Mouse (Mus musculus): Measurements from ENCODE around the gene Dolpp1.

The Dolpp1 gene

GRCm38 (mm10) chr2:30379307-30379706 lies 12.7 kb upstream of the Dolpp1 start:
- DNase-seq = no peak

- no peak for DNase-seq
These were observed 11.3 kb upstream of the Dolpp1 start for GRCm38 (mm10) chr2:30380564-30381376.

- DNase-seq = no peak
These were observed 10.7 kb upstream of the Dolpp1 start for GRCm38 (mm10) chr2:30381377-30381725.

- peak; percentile 71 for DNase-seq
These were observed 7.2 kb upstream of the Dolpp1 start for GRCm38 (mm10) chr2:30384814-30385213.

GRCm38 (mm10) chr2:30385591-30385990 lies 6.5 kb upstream of the Dolpp1 start:
- no peak for DNase-seq

- DNase-seq = no peak
These were observed 5.1 kb upstream of the Dolpp1 start for GRCm38 (mm10) chr2:30386913-30387312.

- no peak for DNase-seq
These were observed 3.1 kb upstream of the Dolpp1 start for GRCm38 (mm10) chr2:30389000-30389399.

GRCm38 (mm10) chr2:30392577-30393369 lies 719 bp downstream of the Dolpp1 start:
- peak; percentile 77 for DNase-seq

GRCm38 (mm10) chr2:30393370-30393656 lies 1.3 kb downstream of the Dolpp1 start:
- DNase-seq = no peak

GRCm38 (mm10) chr2:30395757-30396156 lies 3.7 kb downstream of the Dolpp1 start:
- DNase-seq = no peak

GRCm38 (mm10) chr2:30396246-30396645 lies 4.2 kb downstream of the Dolpp1 start:
- DNase-seq = no peak

GRCm38 (mm10) chr2:30397986-30398512 lies 6.0 kb downstream of the Dolpp1 start:
- DNase-seq = no peak

GRCm38 (mm10) chr2:30399191-30400171 lies 7.4 kb downstream of the Dolpp1 start:
- DNase-seq = no peak

GRCm38 (mm10) chr2:30401581-30401980 lies 9.5 kb downstream of the Dolpp1 start:
- no peak for DNase-seq

- DNase-seq = no peak
These were observed 10.3 kb downstream of the Dolpp1 start for GRCm38 (mm10) chr2:30402351-30402826.

- DNase-seq = no peak
These were observed 10.8 kb downstream of the Dolpp1 start for GRCm38 (mm10) chr2:30402843-30403242.

GRCm38 (mm10) chr2:30403870-30404269 lies 11.8 kb downstream of the Dolpp1 start:
- no peak for DNase-seq

- no peak for DNase-seq
These were observed 15.2 kb downstream of the Dolpp1 start for GRCm38 (mm10) chr2:30407221-30407620.

GRCm38 (mm10) chr2:30407778-30408177 lies 15.7 kb downstream of the Dolpp1 start:
- DNase-seq = no peak

GRCm38 (mm10) chr2:30408452-30409100 lies 16.5 kb downstream of the Dolpp1 start:
- no peak for DNase-seq

- DNase-seq = no peak
These were observed 17.6 kb downstream of the Dolpp1 start for GRCm38 (mm10) chr2:30409454-30410176.
